Mouse (Mus musculus) olfactory bulb, adult 2 months (tissue): ENCODE data around the gene Mef2c. TPM values are rescaled to one million over a fixed set of nuclear protein-coding genes. Genes with fewer than 3 reads are reported as not detected.
A peak's percentile ranks its signal among the peaks of the same experiment; 100 is the strongest.

Experiments used
- H3K27ac ChIP-seq: fragments of 200-500 bp; 2 replicates; pipeline ENCODE4 v1.5.1; 2012; ENCODE audit warnings: low read depth, low read length; ENCODE audit not compliant: insufficient read depth
- H3K4me1 ChIP-seq: fragments of 200-500 bp; 2 replicates; pipeline ENCODE4 v1.6.1; 2012; ENCODE audit warnings: low read length; ENCODE audit not compliant: control insufficient read depth, insufficient read depth
- H3K4me3 ChIP-seq: fragments of 200-500 bp; 2 replicates; pipeline ENCODE4 v1.5.1; 2012; ENCODE audit warnings: mild to moderate bottlenecking, low read depth, low read length, moderate library complexity; ENCODE audit not compliant: insufficient read depth
- CTCF ChIP-seq: fragments of 200-500 bp; IDR thresholded peaks from 2 replicates; pipeline ENCODE4 v1.5.1; 2012; ENCODE audit warnings: low read depth, mild to moderate bottlenecking, low read length, moderate library complexity; ENCODE audit not compliant: insufficient read depth
- POLR2A ChIP-seq: fragments of 200-500 bp; IDR thresholded peaks from 2 replicates; pipeline ENCODE4 v1.6.1; 2012; ENCODE audit warnings: mild to moderate bottlenecking, low read depth, low read length, moderate library complexity; ENCODE audit not compliant: insufficient read depth
- WGBS: fragments of 180-500 bp; shearing (Covaris S2); methylation state at CpG from one replicate; pipeline ENCODE4 v1.1.7; 2018; 5-methylcytosine and 5-hydroxymethylcytosine counted together
- polyA plus RNA-seq: library from polyadenylated mRNA; stranded (reverse); fragments of >200 nt; gene quantifications from 2 replicates; pipeline ENCODE4 v1.2.4, GENCODE M21; 2012; ENCODE audit warnings: low replicate concordance; ENCODE audit not compliant: missing spikeins, insufficient read depth, insufficient read length

Gene Mef2c
- polyA plus RNA-seq, result 320 and 512 TPM in 2 replicates

DNA sequence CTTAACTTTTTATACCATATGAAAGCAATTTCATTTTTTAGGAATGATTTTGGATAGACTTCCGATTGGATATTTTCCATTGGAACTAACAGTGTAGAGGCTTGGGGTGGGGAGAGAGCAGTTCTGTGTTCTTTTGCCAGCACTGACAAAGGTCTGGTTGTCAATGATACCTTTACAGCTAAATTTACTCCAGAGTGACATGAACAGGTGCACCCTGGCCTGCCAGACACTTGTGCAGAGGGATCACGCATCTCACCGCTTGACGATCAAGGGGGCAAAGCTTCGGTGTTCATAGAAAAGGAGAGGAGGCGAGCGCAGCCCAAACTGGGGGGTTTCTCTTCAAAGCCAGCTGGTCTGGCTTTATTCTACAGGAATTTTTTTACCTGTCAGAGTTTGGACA, at the start of gene Mef2c:
Mef2c (plus strand) TSS at position 116 of the 400 bp plus-strand sequence.
- Histone ChIP-seq H3K4me1 (no peaks in the 10 kb centered on the region), H3K27ac (no peak within 1 kb of the TSS), H3K4me3 (no peak within 1 kb of the TSS)
- no peak for TF ChIP-seq POLR2A
- no peak for TF ChIP-seq CTCF
- WGBS, result 96% methylated on average over 7 of the region's 7 CpGs

DNA sequence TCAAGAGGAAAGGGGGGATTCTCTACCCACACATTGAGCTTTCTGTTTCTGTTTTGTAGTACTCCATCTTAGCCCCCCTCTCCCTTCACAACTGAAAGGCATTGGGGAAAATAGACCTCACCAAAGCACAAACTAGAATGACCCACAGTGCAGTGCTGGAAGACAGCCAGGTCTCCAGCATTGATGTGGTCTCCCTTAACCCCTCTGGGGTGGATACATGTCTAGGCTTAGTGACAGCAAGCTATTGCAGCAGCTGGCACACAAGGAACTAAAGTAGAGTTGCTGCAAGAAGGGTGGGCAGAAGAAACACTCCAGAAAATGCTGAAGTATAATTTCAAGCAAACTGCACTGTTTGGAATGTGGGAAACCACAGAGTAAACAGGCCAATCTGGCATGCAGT, 45.1 kb upstream of the Mef2c start:
- Histone ChIP-seq H3K4me3 (no peak overlapping the region), H3K27ac (no peak overlapping the region), H3K4me1 (no peaks in the 10 kb centered on the region)
- TF ChIP-seq CTCF, result no peak

DNA sequence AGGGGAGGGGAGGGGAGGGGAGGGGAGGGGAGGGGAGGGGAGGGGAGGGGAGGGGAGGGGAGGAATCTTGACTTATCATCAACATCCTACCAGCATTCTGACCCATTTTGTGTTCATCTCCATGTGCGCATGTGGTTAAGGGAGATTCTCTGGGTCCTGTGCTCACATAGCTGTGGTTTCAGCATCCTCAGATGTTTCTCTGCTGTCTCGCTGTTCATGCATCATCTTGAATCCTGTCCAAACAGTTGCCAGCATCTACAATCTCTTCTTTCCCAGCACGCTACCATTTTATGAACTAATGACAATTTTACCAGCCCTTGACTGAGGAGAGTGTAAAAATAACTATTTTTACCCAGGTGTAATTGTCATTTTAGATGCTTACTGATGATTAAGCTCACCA, 44.2 kb upstream of the Mef2c start:
- WGBS, result 97% methylated on average over 3 of the region's 3 CpGs
- H3K4me1 ChIP-seq, result no peaks in the 10 kb centered on the region
- no peak overlapping the region for H3K27ac ChIP-seq
- TF ChIP-seq CTCF (no peak), POLR2A (no peak)
- H3K4me3 ChIP-seq, result no peak overlapping the region

DNA sequence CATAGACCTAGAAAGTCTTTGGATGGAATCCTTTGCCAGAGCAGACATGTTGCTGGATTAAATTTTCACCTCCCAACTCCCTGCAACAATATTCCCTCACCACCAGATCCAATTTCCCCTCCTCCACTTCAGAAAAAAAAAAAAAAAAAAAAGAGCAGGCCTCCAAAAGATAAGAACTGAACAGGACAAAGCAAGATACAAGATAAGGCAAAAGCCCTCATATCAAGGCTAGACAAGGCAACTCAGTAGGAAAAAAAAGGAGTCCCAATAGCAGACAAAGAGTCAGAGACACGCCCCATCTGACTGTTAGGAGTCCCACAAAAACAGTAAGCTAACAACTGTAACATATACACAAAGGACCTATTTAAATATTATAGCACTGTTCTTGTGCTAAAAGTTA, 43.2 kb upstream of the Mef2c start:
- TF ChIP-seq CTCF, result no peak
- TF ChIP-seq POLR2A, result no peak
- Histone ChIP-seq H3K27ac (no peak overlapping the region), H3K4me3 (no peak overlapping the region), H3K4me1 (no peaks in the 10 kb centered on the region)
- WGBS, result 95% methylated on average over 1 of the region's 1 CpGs

DNA sequence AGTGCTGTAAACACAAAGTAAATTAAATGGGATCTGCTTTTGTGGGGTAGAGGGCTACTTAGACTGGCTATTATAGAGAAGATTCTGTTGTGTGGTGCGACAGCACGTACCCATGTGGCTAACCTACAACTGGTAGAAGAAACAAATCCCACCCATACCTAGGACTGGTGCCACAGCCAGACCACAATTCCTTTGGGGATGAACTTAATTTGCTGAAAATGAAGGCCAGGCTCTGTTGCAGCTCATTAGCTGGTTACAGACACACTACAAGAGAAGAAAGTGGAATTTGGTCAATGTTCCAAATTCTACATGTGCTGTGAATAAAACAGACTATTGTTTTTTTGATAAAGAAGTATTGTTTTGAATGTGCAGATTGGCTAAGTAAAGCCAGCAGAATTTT, 42.3 kb upstream of the Mef2c start:
- Histone ChIP-seq H3K27ac (no peak overlapping the region), H3K4me3 (no peak overlapping the region), H3K4me1 (no peaks in the 10 kb centered on the region)
- WGBS, result 78% methylated on average over 2 of the region's 2 CpGs
- TF ChIP-seq POLR2A (no peak), CTCF (no peak)

DNA sequence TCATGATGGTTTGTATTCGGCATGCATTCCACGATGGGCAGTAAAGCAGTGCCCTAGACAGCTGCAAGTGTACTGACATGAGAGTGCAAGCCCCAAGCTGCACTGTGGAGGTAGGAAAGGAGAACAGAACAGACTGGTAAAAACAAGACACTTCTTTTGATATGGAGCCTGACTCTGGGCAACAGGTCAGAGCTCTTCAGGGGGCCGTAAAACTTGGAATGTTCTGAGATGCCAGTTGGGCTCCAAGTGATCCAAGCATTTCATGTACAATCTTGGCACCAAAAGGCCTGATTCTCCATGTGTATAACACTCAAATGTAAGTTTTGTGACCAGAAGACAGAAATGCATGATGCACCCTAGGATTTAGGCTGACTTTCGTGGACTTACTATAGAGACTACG, 37.1 kb upstream of the Mef2c start:
- WGBS, result 79% methylated on average over 5 of the region's 5 CpGs
- no peak for TF ChIP-seq POLR2A
- no peak for TF ChIP-seq CTCF

DNA sequence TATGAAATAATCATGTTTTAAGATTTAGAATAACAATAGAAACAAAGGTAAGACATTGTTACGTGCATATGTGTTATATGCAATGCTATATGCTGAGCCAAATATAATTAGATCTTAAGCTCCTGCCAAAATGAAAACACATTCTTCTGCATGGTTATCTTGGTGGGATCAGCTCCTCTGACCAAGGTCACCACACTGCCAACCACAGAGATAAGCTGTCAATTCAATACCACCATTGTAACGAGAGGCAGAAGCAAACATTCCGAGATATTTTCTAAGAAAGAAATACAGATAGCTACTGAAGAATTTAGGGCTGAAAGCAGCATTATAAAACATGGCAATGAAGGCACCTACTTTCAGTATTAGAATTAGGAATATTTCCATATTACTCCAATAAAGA, 35.0 kb upstream of the Mef2c start:
- no peak for TF ChIP-seq CTCF
- TF ChIP-seq POLR2A, result no peak
- no peak overlapping the region for H3K27ac ChIP-seq
- H3K4me3 ChIP-seq, result no peak overlapping the region
- WGBS, result 91% methylated on average over 3 of the region's 3 CpGs
- peaks cover 2% of the 10 kb centered on the region; the same call in 1 of the 2 replicates for H3K4me1 ChIP-seq

More for the DNA sequence above, 37.1 kb upstream of the Mef2c start:
- H3K27ac ChIP-seq, result 0 out of 2 replicates have a peak overlapping the region, but pooled peaks have one; percentile 41
- H3K4me3 ChIP-seq, result no peak overlapping the region
- H3K4me1 ChIP-seq, result peaks cover 2% of the 10 kb centered on the region; the same call in 1 of the 2 replicates

DNA sequence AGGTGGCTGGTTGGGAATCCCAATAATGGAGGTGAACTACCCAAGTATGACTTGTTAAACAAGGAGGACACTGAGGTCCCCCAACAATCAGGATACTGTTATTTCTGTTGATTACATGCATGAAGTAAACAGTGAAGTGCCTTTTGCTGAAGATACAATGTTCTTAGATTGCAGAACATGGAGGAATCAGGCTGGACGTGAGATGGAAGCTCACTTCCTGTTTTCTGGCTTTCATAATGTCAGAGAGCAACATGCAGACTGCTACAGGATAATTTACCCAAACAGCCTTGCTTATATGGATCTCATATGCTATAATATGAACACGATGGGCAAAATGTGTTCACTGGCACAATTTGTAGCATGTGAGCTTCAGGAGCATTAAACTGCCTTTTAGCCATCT, 30.1 kb upstream of the Mef2c start:
- Histone ChIP-seq H3K27ac (no peak overlapping the region), H3K4me3 (no peak overlapping the region), H3K4me1 (no peaks in the 10 kb centered on the region)
- no peak for TF ChIP-seq CTCF
- 91% methylated on average over 2 of the region's 2 CpGs for WGBS

DNA sequence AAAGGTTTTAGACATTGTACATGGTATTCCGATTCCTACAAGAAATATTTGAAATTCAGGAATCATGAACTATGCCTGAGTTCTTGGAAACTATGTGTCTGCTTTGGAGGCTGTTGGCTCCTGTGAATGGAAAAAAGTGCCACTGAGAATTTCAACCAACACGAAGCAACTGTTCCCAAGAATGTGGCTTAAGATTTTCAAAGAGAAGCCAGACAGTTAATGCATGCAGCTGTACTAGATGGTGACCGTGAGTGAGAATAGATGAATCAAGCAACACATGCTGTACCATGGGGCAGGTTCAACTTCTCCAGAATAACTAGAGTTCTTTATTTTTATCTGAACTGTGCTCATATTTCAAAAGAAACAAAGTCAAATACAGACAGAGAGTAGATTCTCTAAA, 23.4 kb upstream of the Mef2c start:
- 69% methylated on average over 3 of the region's 3 CpGs for WGBS
- TF ChIP-seq POLR2A (no peak), CTCF (no peak)
- no peak overlapping the region for H3K4me3 ChIP-seq
- H3K4me1 ChIP-seq, result no peaks in the 10 kb centered on the region
- H3K27ac ChIP-seq, result no peak overlapping the region

DNA sequence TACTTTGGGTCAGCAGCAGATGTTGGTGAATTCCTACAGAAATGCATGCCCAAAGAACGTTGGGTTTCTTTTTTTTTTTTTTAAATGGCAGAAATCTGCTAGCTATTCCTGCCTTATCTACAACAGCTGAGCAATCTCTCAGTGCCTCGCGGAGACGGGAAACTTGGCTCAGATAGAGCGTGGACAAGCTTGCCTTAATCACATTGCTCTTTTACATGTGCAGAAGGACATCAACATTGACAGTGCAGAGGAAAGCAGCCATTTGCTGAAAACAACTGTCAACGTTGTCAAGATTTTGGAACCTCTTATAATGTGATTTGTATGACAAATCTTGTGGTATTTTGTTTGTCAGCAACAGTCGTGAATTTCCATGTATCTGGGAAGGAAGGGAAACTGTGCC, 22.5 kb upstream of the Mef2c start:
- 55% methylated on average over 7 of the region's 7 CpGs for WGBS
- H3K4me1 ChIP-seq, result no peaks in the 10 kb centered on the region
- H3K27ac ChIP-seq, result no peak overlapping the region; the same call in 1 of the 2 replicates
- no peak overlapping the region for H3K4me3 ChIP-seq
- TF ChIP-seq CTCF (no peak), POLR2A (no peak)
